Mouse (Mus musculus): ENCODE results near the gene Map3k11.

Map3k11 gene

GRCm38 (mm10) chr19:5731264-5731978, 42.9 kb downstream of the Map3k11 start:
- peak; percentile 92 for DNase-seq (ENCODE audit: low read depth, low spot score)

DNA sequence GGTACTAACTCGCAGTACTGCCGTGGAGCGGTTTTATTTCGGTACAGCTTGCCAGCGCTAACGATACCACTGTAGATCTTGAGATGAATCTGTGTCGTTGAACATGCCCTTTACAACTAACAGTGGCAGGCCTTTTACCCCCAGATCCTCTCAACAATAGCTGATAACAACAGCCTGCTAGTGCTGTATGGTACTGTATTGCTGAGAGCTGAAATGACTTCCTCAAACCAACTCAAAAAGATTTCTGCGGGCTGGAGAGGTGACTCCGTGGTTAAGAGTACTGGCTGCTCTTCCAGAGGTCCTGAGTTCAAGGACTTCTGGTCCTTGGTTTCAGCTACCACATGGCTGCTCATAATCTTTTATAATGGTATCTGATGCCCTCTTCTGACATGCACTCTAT, 45.8 kb downstream of the Map3k11 start:
- no peak for DNase-seq (ENCODE audit: low read depth, low spot score)

GRCm38 (mm10) chr19:5739446-5739845, 50.9 kb downstream of the Map3k11 start:
- DNase-seq (ENCODE audit: low read depth, low spot score), result no peak

- DNase-seq (ENCODE audit: low read depth, low spot score), result no peak
These were observed 52.1 kb downstream of the Map3k11 start, which contains the start of gene Ltbp3 for GRCm38 (mm10) chr19:5740320-5741317. Gene Ltbp3, plus strand, starts transcription at chr19:5740904.

GRCm38 (mm10) chr19:5741641-5742240, 53.2 kb downstream of the Map3k11 start:
- DNase-seq (ENCODE audit: low read depth, low spot score), result no peak

GRCm38 (mm10) chr19:5742241-5742641, 53.7 kb downstream of the Map3k11 start:
- DNase-seq (ENCODE audit: low read depth, low spot score), result no peak

DNA sequence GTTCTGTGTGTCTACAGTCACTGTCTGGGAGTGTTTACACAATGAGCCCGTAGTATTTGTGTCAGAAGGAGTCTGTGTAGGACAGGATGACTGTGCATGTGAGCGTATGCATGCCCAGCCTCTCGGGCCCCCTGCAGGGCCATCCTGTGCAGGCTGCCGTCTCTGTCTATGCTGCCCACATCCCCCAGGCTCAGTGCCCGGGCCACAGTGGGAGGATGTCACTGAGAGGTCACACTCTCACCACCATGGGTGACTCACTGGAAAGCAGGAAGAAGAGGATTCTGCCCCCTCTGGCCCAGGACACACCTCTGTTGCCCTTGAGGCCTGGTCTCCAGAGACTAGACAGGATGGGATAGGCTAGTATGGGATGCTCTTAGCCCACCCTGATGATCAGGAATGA, 55.0 kb downstream of the Map3k11 start:
- DNase-seq (ENCODE audit: low read depth, low spot score), result no peak

DNA sequence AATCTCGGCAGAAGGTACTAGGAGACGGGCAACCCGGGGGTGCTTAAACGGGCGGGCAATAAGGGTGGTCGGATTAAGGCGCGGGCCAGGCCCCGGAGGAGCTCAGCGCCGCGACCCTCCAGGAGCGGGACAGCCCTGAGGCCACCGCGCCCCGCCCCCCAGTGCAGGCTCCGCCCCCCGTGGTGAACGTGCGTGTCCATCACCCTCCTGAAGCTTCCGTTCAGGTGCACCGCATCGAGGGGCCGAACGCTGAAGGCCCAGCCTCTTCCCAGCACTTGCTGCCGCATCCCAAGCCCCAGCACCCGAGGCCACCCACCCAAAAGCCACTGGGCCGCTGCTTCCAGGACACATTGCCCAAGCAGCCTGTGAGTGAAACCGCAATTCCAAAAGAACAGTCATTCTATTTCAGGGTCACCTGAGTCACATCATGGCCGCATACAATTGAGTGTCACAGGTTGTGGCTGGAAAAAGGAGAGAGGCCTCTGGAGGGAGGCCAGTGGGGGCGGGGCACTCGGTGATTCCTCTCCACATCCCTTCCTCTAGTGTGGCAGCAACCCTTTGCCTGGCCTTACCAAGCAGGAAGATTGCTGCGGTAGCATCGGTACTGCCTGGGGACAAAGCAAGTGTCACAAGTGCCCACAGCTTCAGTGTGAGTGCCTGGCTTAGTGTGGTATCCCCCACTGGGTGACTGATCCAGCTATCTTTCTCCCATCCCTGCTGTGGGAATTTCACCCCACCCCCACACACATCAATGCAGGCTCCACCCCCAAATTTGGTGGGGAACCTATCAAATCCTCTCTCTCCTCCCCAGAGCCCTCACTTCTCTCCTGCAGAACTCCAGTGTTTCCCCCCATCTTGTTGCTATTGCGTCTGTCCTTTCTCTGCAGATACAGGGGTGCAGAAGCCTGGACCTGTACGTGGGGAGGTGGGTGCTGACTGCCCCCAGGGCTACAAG, 57.5 kb downstream of the Map3k11 start:
- no peak for DNase-seq (ENCODE audit: low read depth, low spot score)

DNA sequence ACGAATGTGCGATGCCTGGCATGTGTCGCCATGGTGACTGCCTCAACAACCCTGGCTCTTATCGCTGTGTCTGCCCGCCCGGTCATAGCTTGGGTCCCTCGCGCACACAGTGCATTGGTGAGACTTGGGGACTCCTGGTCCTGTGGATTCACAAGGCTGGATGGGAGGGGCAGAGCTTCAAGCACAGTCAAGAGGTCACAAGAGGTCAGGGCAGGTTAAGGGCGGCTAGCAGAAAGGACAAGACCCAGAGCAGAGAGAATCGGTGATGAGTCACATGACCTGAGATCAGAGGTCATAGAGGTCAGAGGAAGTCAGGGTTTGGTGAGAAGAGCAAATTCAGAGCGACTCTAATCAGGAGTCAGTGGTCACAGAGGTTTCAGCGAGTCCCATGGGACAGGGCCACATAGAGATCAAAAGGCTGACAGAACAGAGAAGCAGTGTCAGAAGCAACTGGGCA, 58.4 kb downstream of the Map3k11 start:
- no peak for DNase-seq (ENCODE audit: low read depth, low spot score)

- no peak for DNase-seq (ENCODE audit: low read depth, low spot score)
These were observed 60.9 kb downstream of the Map3k11 start for GRCm38 (mm10) chr19:5749476-5749875.

DNA sequence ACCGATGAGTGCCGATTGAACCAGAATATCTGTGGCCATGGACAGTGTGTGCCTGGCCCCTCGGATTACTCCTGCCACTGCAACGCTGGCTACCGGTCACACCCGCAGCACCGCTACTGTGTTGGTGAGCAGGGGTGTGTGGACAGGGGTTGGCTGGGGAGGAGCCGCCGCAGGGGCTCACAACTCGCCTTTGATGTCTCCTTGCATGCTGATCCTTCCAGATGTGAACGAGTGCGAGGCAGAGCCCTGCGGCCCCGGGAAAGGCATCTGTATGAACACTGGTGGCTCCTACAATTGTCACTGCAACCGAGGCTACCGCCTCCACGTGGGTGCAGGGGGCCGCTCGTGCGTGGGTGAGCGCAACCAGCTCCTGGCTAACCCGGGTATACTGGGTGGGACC, 62.4 kb downstream of the Map3k11 start:
- DNase-seq (ENCODE audit: low read depth, low spot score), result no peak

- peak; percentile 75 for DNase-seq (ENCODE audit: low read depth, low spot score)
These were observed 63.2 kb downstream of the Map3k11 start for GRCm38 (mm10) chr19:5751742-5752141.
